Mouse (Mus musculus) spleen, adult 2 months (tissue): ENCODE data around the gene Uri1. TPM values are rescaled to one million over a fixed set of nuclear protein-coding genes. Genes with fewer than 3 reads are reported as not detected.

Experiments used
- DNase-seq, 2 experiments: peaks; one replicate each; pipeline versions ENCODE4 v3.0.0 to v3.0.0-alpha.2; 2012 to 2021; ENCODE audit warnings: low spot score in 2 of 2, low read depth in 1 of 2
- H3K27ac ChIP-seq: fragments of 200-500 bp; 2 replicates; pipeline ENCODE4 v1.5.1; 2012; ENCODE audit warnings: low read length, inconsistent platforms; ENCODE audit not compliant: insufficient read depth
- H3K27me3 ChIP-seq: fragments of 200-500 bp; 2 replicates; pipeline ENCODE4 v1.6.1; 2012; ENCODE audit warnings: mild to moderate bottlenecking, moderate library complexity, low read length, inconsistent platforms; ENCODE audit not compliant: control insufficient read depth, insufficient read depth
- H3K36me3 ChIP-seq: fragments of 200-500 bp; 2 replicates; pipeline ENCODE4 v1.6.1; 2012; ENCODE audit warnings: mild to moderate bottlenecking, low read length, inconsistent platforms; ENCODE audit not compliant: control insufficient read depth, insufficient read depth
- H3K4me1 ChIP-seq: fragments of 200-500 bp; 2 replicates; pipeline ENCODE4 v1.6.1; 2011; ENCODE audit warnings: inconsistent platforms; ENCODE audit not compliant: control insufficient read depth, insufficient read depth, insufficient read length
- H3K4me3 ChIP-seq: fragments of 200-500 bp; 2 replicates; pipeline ENCODE4 v1.5.1; 2011; ENCODE audit warnings: mild to moderate bottlenecking, inconsistent platforms; ENCODE audit not compliant: insufficient read depth, insufficient read length; ENCODE audit errors: extremely low read depth
- CTCF ChIP-seq: fragments of 200-500 bp; IDR thresholded peaks from 2 replicates; pipeline ENCODE4 v1.5.1; 2011; ENCODE audit warnings: mild to moderate bottlenecking, inconsistent platforms; ENCODE audit not compliant: insufficient read depth, insufficient read length, insufficient replicate concordance; ENCODE audit errors: extremely low read depth
- POLR2A ChIP-seq: fragments of 200-500 bp; IDR thresholded peaks from 2 replicates; pipeline ENCODE4 v1.6.1; 2011; ENCODE audit warnings: low read depth, low read length, inconsistent platforms
- WGBS: fragments of 180-500 bp; shearing (Covaris S2); methylation state at CpG from one replicate; pipeline ENCODE4 v1.1.7; 2018; 5-methylcytosine and 5-hydroxymethylcytosine counted together
- polyA plus RNA-seq: library from polyadenylated mRNA; depleted of rRNA; stranded (reverse); fragments of >200 nt; gene quantifications from 2 replicates; pipeline ENCODE4 v1.2.3, GENCODE M21; 2012

The Uri1 gene
- polyA plus RNA-seq, 1 experiment, result 5.3 TPM

DNA sequence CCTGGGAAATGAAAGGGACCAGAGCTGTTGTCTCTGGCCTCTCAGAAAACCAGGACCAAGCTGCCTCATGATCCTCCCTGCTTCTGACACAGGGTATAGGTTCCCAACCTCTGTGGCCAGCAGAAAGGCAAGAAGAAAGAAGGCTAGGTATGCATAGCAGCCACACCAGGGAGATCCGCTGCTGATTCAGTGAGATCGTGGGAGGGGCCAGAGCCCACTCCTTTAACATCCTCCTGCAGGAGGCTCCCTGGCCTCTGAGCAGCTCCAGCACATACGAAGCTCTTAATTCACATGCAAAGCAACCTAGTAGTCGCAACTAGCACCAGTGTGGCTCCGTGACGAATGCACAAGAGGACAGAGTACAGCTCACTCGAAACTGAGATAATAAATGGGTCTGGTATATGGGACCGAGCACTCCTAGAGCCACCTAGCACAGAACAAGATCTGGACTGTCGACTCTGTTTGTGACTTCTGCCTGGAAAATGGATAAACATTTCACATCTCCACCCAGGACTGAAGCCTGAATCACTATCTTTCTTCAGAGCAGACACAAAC is 89.5 kb downstream of the Uri1 start:
- no peak overlapping the region for H3K27ac ChIP-seq
- WGBS, result 89% methylated on average over 9 of the region's 9 CpGs

DNA sequence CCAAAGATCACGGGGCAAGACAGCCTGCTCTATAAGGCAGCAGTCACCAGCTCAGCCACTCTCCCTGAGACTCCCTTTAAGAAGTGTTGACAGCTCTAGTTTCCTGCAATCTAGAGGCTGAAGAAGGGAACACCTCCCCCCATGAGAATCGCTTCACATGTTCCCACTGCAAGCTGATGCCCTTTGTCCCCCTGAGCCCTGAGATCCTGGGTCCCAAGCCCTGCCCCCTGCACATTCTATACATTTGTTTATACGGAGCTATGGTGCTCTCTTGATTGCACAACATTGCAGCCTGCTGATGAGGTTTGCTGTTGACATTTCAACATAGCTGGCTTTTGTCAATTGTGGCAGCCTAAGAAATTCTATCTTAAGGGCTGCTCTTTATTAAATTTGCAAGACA is 91.7 kb downstream of the Uri1 start:
- TF ChIP-seq CTCF, result no peak
- no peaks in the 10 kb centered on the region for H3K4me1 ChIP-seq
- 85% methylated on average over 3 of the region's 3 CpGs for WGBS
- H3K4me3 ChIP-seq, result no peak overlapping the region
- no peaks in the 10 kb centered on the region for H3K27me3 ChIP-seq
- no peak overlapping the region for H3K27ac ChIP-seq
- no peak for DNase-seq
- no peaks in the 10 kb centered on the region for H3K36me3 ChIP-seq

More for the DNA sequence above, 89.5 kb downstream of the Uri1 start:
- TF ChIP-seq POLR2A (no peak), CTCF (no peak)
- no peak for DNase-seq
- H3K4me3 ChIP-seq, result no peak overlapping the region
- H3K36me3 ChIP-seq, result no peaks in the 10 kb centered on the region
- no peaks in the 10 kb centered on the region for H3K27me3 ChIP-seq
- H3K4me1 ChIP-seq, result no peaks in the 10 kb centered on the region

GRCm38 (mm10) chr7:37929738-37930137 is 93.6 kb downstream of the Uri1 start:
- TF ChIP-seq CTCF, result no peak
- no peak for TF ChIP-seq POLR2A
- Histone ChIP-seq H3K4me1 (no peaks in the 10 kb centered on the region), H3K27me3 (no peaks in the 10 kb centered on the region), H3K27ac (no peak overlapping the region), H3K4me3 (no peak overlapping the region), H3K36me3 (no peaks in the 10 kb centered on the region)
- 76% methylated on average over 5 of the region's 5 CpGs for WGBS
- DNase-seq, result no peak

GRCm38 (mm10) chr7:37922999-37923398 is 100.4 kb downstream of the Uri1 start:
- 77% methylated on average over 4 of the region's 4 CpGs for WGBS
- H3K4me3 ChIP-seq, result no peak overlapping the region
- DNase-seq, result no peak
- no peak overlapping the region for H3K27ac ChIP-seq
- H3K27me3 ChIP-seq, result no peaks in the 10 kb centered on the region
- no peaks in the 10 kb centered on the region for H3K36me3 ChIP-seq
- TF ChIP-seq POLR2A (no peak), CTCF (no peak)
- no peaks in the 10 kb centered on the region for H3K4me1 ChIP-seq

GRCm38 (mm10) chr7:37921681-37922430 is 101.5 kb downstream of the Uri1 start:
- Histone ChIP-seq H3K27me3 (no peaks in the 10 kb centered on the region), H3K4me3 (no peak overlapping the region), H3K4me1 (no peaks in the 10 kb centered on the region), H3K27ac (no peak overlapping the region), H3K36me3 (no peaks in the 10 kb centered on the region)
- DNase-seq, result no peak
- WGBS, result 89% methylated on average over 17 of the region's 17 CpGs
- TF ChIP-seq CTCF (no peak), POLR2A (no peak)

- 60% methylated on average over 10 of the region's 10 CpGs for WGBS
- no peaks in the 10 kb centered on the region for H3K4me1 ChIP-seq
- no peak for DNase-seq
- no peaks in the 10 kb centered on the region for H3K27me3 ChIP-seq
- no peaks in the 10 kb centered on the region for H3K36me3 ChIP-seq
- no peak overlapping the region for H3K4me3 ChIP-seq
- H3K27ac ChIP-seq, result no peak overlapping the region
- no peak for TF ChIP-seq CTCF
- TF ChIP-seq POLR2A, result no peak
These were observed 104.4 kb downstream of the Uri1 start for GRCm38 (mm10) chr7:37918926-37919325.

GRCm38 (mm10) chr7:37916762-37917439 is 106.5 kb downstream of the Uri1 start:
- TF ChIP-seq CTCF, result no peak
- no peak for TF ChIP-seq POLR2A
- WGBS, result 69% methylated on average over 18 of the region's 18 CpGs
- no peaks in the 10 kb centered on the region for H3K36me3 ChIP-seq
- H3K27me3 ChIP-seq, result no peaks in the 10 kb centered on the region
- DNase-seq, result no peak
- H3K27ac ChIP-seq, result no peak overlapping the region
- H3K4me1 ChIP-seq, result no peaks in the 10 kb centered on the region
- H3K4me3 ChIP-seq, result no peak overlapping the region
